Mouse (Mus musculus) ovary, postnatal 10 days (tissue): Measurements from ENCODE around the gene Dock6.
"Not testable (repeated sequence)": the region's sequence is repeated elsewhere in the genome, so short reads cannot be mapped to it uniquely, and the experiment has no call there.

Experiments used
- DNase-seq: peaks from one replicate; pipeline ENCODE4 v3.0.0; 2022; ENCODE audit warnings: low spot score

Gene Dock6

GRCm38 (mm10) chr9:21852128-21853091 lies at the start of gene Dock6:
Gene Dock6, minus strand, starts transcription at chr9:21852635.
- DNase-seq, result peak; percentile 74

DNA sequence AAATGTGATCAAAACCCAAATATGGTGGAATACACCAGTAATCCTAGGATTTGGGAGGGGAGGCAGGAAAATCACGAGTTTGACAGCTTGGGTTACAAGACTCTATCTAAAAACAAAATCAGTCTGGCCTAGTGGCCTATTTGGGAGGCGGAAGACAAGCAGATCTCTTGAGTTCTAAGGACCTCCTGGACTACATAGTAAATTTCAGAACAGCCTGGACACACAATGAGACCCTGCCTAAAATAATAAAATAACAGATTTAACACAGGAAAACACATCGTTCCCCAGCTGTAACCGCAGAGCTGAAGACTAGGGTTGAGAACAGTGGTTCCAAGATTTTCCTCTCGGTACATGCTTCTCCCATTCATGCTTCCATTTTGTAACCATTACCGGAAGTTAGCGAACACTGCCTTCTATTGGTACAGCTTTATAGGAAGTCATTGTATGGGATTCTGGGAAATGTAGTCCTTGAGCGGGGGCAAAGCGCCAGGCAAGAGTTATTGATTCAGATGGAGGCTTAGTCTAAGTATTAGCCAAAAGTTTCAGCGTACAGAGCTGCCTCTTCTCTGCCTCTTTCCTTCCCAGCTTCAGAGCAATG lies 48.9 kb upstream of the Dock6 start:
- DNase-seq, result no peak

- DNase-seq, result no peak
These were observed 36.8 kb upstream of the Dock6 start for GRCm38 (mm10) chr9:21889229-21889628.

DNA sequence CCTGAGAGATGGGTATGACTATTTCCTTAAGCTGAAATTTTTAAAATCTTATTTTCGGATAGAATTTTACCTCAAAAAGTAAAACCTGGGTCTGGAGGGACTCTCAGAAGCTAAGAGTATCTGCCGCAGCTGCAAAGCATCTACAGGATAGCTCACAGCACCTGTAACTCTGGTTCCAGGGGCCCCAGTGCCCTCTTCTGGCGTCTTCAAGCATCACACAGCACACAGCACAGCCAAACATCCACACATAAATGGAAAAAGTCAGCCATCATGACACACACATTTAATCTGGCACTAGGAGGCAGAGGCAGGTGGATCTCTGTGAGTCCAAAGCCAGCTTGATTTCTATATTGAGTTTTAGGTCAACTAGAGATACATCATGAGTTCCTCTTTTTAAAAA lies 24.2 kb upstream of the Dock6 start:
- DNase-seq, result no peak

GRCm38 (mm10) chr9:21872204-21872603 lies 19.8 kb upstream of the Dock6 start:
- no peak for DNase-seq

DNA sequence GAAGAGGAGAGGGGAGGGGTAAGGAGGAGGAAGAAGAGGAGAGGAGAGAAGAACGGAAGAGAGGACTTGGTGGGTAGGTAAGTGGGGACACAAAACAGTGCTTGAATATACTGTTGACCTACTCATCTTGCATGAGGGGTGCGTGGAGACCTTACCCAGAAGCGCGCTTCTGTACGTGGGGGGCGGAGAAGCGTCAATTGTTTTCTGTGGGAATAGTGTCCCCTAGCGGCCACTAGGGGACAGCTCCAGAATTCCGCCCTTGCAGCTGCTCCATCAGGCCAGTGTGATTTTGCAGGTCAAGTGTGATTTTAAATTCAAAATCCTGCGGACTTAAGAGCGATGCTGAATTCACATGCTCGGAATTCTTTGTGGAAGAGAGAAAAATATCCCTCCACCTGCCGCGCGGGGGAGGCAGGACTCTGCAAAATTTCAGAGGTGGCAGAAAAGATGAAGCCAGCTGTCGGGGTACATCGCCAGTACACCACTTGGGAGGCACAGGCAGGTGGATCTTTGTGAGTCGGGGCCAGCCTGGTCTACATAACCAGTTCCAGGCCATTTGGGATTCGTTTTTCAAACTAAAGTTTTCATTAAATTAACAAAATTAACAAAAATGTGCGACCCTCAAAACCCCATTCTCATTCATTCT lies 18.6 kb upstream of the Dock6 start:
- no peak for DNase-seq

DNA sequence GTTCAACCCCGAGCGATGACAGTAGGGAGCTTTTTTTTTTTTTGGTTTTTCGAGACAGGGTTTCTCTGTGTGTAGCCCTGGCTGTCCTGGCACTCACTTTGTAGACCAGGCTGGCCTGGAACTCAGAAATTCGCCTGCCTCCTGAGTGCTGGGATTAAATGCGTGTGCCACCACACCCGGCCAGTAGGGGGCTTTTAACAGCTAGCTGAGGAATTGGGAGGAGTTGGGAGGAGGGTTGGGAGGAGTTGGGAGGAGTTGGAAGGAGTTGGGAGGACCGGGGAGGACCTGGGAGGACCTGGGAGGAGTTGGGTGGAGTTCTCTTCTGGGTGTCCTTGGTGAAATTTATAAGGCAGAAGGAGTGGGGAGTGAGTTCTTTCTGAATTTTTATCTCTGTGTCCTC lies 16.9 kb upstream of the Dock6 start:
- DNase-seq, result not testable (repeated sequence)

DNA sequence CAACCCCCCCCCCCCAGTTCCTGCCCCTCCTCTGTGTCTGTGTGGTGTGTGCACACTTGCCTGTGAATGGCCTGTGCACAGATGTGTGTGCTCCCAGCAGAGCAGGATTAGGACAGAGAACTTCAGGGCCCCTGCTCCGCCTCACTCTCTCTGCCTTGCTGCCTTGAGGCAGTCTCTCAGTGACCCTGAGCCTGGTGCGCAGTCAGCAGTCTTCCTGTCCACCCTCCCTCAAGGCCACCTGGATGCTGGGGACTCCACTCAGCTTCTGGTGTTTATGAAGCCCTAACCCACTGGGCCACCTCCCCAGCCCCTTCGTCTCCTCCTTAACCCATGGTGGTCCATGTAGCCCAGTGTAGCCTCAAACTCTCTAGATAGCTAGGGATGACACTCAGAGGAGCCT lies 15.3 kb upstream of the Dock6 start:
- DNase-seq, result no peak

DNA sequence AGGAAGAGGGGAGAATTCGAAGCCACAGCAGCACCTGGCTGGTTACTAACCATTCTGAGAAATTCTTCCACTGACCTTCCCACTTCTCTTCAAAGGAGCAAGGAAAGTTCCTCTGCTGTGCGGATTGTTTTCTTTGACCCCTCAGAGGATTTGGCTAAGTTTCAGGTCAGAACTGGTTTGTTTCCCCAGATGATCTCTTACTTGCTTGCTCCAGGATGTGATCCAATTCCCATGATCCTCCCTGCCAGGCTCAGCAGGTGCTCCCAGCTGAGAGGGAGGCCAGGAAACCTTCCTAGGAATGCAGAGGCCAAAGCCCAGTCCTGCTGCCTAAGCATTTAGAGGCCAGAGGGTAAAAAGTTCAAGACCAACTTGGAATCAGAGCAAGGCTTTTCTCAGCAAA lies 14.2 kb upstream of the Dock6 start:
- DNase-seq, result no peak

GRCm38 (mm10) chr9:21865673-21866398 lies 13.4 kb upstream of the Dock6 start:
- no peak for DNase-seq

DNA sequence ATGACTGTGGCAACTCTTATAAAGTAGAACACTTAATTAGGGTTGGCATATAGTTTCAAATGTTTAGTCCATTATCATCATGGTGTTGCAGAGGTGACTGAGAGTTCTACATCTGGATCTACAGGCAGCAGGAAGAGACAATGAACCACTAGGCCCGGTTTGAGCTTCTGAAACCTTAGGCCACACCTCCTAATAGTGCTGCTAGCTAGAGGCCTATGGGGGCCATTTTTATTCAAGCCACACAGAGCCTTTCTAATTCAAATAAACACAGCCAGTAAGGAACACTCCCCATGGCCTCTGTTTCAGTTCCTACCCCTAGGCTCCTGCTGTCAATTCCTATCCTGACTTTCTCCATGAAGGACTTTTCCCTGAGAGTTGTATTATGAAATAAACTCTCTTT lies 9.7 kb upstream of the Dock6 start:
- DNase-seq, result no peak

DNA sequence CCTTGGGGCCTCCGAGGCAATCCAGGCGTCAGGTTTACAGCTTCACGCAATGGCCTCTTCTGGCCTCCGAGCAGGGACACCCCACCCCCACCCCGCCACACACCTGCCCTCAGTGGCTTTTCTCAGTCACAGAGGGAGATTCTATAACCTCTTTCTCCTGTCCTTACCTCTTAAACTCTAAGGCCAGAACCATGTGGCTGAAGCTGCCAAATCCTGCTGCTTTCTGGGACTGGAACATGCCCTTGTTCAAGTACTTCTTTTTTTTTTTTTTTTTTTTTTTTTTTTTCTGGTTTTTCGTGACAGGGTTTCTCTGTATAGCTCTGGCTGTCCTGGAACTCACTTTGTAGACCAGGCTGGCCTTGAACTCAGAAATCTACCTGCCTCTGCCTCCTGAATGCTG lies 7.9 kb upstream of the Dock6 start:
- DNase-seq, result not testable (repeated sequence)

GRCm38 (mm10) chr9:21859606-21860005 lies 7.2 kb upstream of the Dock6 start:
- no peak for DNase-seq

GRCm38 (mm10) chr9:21858084-21858483 lies 5.6 kb upstream of the Dock6 start:
- DNase-seq, result no peak

GRCm38 (mm10) chr9:21857501-21857900 lies 5.1 kb upstream of the Dock6 start:
- no peak for DNase-seq

DNA sequence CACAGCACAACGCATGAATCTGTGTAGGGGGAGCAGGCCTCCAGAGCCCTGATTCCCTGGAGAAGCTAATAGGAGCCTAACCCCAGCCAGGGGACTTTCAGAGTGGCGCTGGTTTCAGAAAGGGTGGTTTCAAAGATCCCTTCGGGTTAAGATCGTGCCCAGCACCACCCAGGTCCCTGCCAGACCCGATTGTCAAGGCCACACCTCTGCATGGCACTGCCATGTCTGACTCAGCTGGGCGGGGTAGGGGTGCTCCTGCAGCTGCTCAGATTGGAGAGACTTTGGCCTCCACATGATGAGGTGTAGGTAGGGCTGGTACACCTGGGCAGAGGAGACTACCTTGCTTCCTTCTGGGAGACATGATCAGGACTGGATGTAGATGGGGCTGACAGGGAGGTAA lies 2.5 kb upstream of the Dock6 start:
- DNase-seq, result no peak

- no peak for DNase-seq
These were observed 1.5 kb upstream of the Dock6 start for GRCm38 (mm10) chr9:21853961-21854360.

- DNase-seq, result no peak
These were observed 1.4 kb downstream of the Dock6 start for GRCm38 (mm10) chr9:21851084-21851483.

GRCm38 (mm10) chr9:21849691-21850677 lies 2.5 kb downstream of the Dock6 start:
- no peak for DNase-seq

GRCm38 (mm10) chr9:21847926-21848325 lies 4.5 kb downstream of the Dock6 start:
- DNase-seq, result no peak

GRCm38 (mm10) chr9:21847425-21847824 lies 5.0 kb downstream of the Dock6 start:
- DNase-seq, result no peak
